Mouse (Mus musculus) layer of hippocampus, adult 9-10 months (tissue): ENCODE results near the gene Vmn1r152.
"Not testable (repeated sequence)": the region's sequence is repeated elsewhere in the genome, so short reads cannot be mapped to it uniquely, and the experiment has no call there.

Source experiments
- DNase-seq: peaks from one replicate; pipeline ENCODE4 v3.0.0; 2022; ENCODE audit warnings: low spot score

The Vmn1r152 gene

GRCm38 (mm10) chr7:22522667-22523066 is at the start of gene Vmn1r152:
TSS of gene Vmn1r152 (plus strand) at chr7:22522967.
- DNase-seq, result not testable (repeated sequence)

DNA sequence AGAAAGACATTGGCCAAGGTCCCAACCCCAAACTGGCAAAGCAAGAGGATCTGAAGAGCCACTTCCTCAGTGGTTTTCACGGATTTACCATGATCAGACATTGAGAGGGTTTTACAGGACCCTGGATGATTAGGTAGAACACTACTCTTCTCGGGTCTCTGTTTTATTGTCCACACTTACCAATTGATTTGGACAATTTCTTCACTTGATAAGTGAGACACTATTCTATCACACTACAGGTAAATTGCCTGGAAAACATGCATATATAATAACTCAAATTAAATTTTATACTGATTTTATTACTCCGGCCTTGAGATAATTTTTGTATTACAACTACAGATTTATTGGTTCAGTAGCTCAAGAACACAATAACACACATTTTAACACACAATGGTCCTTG is 23.2 kb upstream of the Vmn1r152 start, which contains the start of gene Vmn1r151:
Gene Vmn1r151 (minus strand): TSS at position 101 of the 400 bp plus-strand sequence.
- DNase-seq, result not testable (repeated sequence)

DNA sequence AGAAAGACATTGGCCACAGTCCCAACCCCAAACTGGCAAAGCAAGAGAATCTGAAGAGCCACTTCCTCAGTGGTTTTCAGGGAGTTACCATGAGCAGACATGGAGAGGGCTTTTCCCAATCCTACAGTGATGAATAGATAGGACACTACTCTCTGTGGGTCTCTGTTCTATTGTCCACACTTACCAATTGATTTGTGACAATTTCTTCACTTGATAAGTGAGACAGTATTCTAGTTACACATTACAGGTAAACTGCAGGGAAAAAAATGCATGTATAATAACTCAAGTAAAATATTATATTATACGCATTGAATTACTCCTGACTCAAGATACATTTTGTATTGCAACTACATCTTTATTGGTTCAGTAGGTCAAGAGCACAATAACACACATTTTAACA is 12.0 kb downstream of the Vmn1r152 start, which contains the start of gene Gm8677:
Gene Gm8677 (minus strand): TSS at position 101 of the 400 bp plus-strand sequence.
- DNase-seq, result not testable (repeated sequence)

GRCm38 (mm10) chr7:22565243-22565642 is 42.5 kb downstream of the Vmn1r152 start, which contains the start of gene Gm4201:
TSS of gene Gm4201 (minus strand) at chr7:22565343.
- not testable (repeated sequence) for DNase-seq
